Mouse (Mus musculus) midbrain, embryonic 10.5 days (tissue): Measurements from ENCODE around the gene Abca7. TPM values are rescaled to one million over a fixed set of nuclear protein-coding genes. Genes with fewer than 3 reads are reported as not detected.

Experiments used
- DNase-seq: peaks from one replicate; pipeline ENCODE4 v3.0.0-alpha.2; 2017; ENCODE audit warnings: low spot score
- H3K27ac ChIP-seq: fragments of 300-500 bp; sonication (generic); replicated peaks from 2 replicates; pipeline ENCODE4 v1.5.1; 2016; ENCODE audit warnings: mild to moderate bottlenecking
- H3K27me3 ChIP-seq: fragments of 300-500 bp; sonication (generic); 2 replicates; pipeline ENCODE4 v1.6.1; 2016; ENCODE audit warnings: low read depth, mild to moderate bottlenecking; ENCODE audit not compliant: poor library complexity, severe bottlenecking
- H3K36me3 ChIP-seq: fragments of 300-500 bp; sonication (generic); 2 replicates; pipeline ENCODE4 v1.6.1; 2016; ENCODE audit warnings: mild to moderate bottlenecking, moderate library complexity
- H3K4me1 ChIP-seq: fragments of 300-500 bp; sonication (generic); 2 replicates; pipeline ENCODE4 v1.6.1; 2016
- H3K4me3 ChIP-seq: fragments of 300-500 bp; sonication (generic); 2 replicates; pipeline ENCODE4 v1.5.1; 2016; ENCODE audit warnings: mild to moderate bottlenecking, moderate library complexity
- H3K9me3 ChIP-seq: fragments of 300-500 bp; sonication (generic); replicated peaks from 2 replicates; pipeline ENCODE4 v1.6.1; 2016; ENCODE audit warnings: mild to moderate bottlenecking
- WGBS: fragments of 180-500 bp; shearing (Covaris S2); methylation state at CpG from one replicate; pipeline ENCODE4 v1.1.7; 2016; 5-methylcytosine and 5-hydroxymethylcytosine counted together
- polyA plus RNA-seq: library from polyadenylated mRNA; unstranded; fragments of >200 nt; fragmentation: Nextera tagmentation; extraction: Ambion mirVana; gene quantifications from 2 replicates; pipeline ENCODE4 v1.2.1, GENCODE M21; 2016

Gene Abca7
- polyA plus RNA-seq, 1 experiment from 2014 or later, result 3.2 TPM

- H3K4me3 ChIP-seq, result peak overlapping the region; percentile 22; the same call in 1 of the 2 replicates
- H3K4me1 ChIP-seq, result peaks cover 11% of the 10 kb centered on the region; the same call in 1 of the 2 replicates
- peaks cover 72% of the 10 kb centered on the region for H3K36me3 ChIP-seq
- WGBS, result 68% methylated on average over 36 of the region's 36 CpGs
- peaks cover 49% of the 10 kb centered on the region for H3K27me3 ChIP-seq
- H3K27ac ChIP-seq, result no peak overlapping the region
- no peak for DNase-seq
- 0 out of 2 replicates have a peak, but pooled peaks cover 8% of the 10 kb centered on the region for H3K9me3 ChIP-seq
Observed at GRCm38 (mm10) chr10:79976722-79977107, 19.6 kb upstream of the Abca7 start.

GRCm38 (mm10) chr10:79977324-79977723 lies 19.0 kb upstream of the Abca7 start:
- 77% methylated on average over 28 of the region's 28 CpGs for WGBS
- Histone ChIP-seq H3K27me3 (peaks cover 43% of the 10 kb centered on the region), H3K36me3 (peaks cover 76% of the 10 kb centered on the region), H3K4me3 (peak overlapping the region; percentile 20; the same call in 1 of the 2 replicates), H3K9me3 (0 out of 2 replicates have a peak, but pooled peaks cover 8% of the 10 kb centered on the region), H3K4me1 (peaks cover 14% of the 10 kb centered on the region), H3K27ac (no peak overlapping the region)
- DNase-seq, result no peak

- Histone ChIP-seq H3K9me3 (0 out of 2 replicates have a peak, but pooled peaks cover 8% of the 10 kb centered on the region), H3K27ac (no peak overlapping the region), H3K27me3 (peaks cover 35% of the 10 kb centered on the region), H3K36me3 (peaks cover 79% of the 10 kb centered on the region), H3K4me1 (peaks cover 21% of the 10 kb centered on the region), H3K4me3 (0 out of 2 replicates have a peak overlapping the region, but pooled peaks have one; percentile 20)
- whole genome bisulfite sequencing, result 95% methylated on average over 21 of the region's 21 CpGs
- no peak for DNase-seq
Observed at GRCm38 (mm10) chr10:79978061-79978460, 18.2 kb upstream of the Abca7 start.

GRCm38 (mm10) chr10:79979401-79980155 lies 16.7 kb upstream of the Abca7 start:
- H3K27me3 ChIP-seq, result peaks cover 25% of the 10 kb centered on the region
- DNase-seq, result no peak
- peak overlapping the region; percentile 5; the same call in 1 of the 2 replicates for H3K4me3 ChIP-seq
- H3K9me3 ChIP-seq, result 0 out of 2 replicates have a peak, but pooled peaks cover 8% of the 10 kb centered on the region
- peaks cover 28% of the 10 kb centered on the region for H3K4me1 ChIP-seq
- WGBS, result 94% methylated on average over 22 of the region's 22 CpGs
- H3K36me3 ChIP-seq, result peaks cover 69% of the 10 kb centered on the region
- H3K27ac ChIP-seq, result no peak overlapping the region

- DNase-seq, result no peak
- Histone ChIP-seq H3K27me3 (peaks cover 23% of the 10 kb centered on the region), H3K9me3 (no peaks in the 10 kb centered on the region), H3K4me1 (peaks cover 50% of the 10 kb centered on the region), H3K27ac (peak overlapping the region; percentile 91), H3K4me3 (peak overlapping the region; percentile 81), H3K36me3 (peaks cover 34% of the 10 kb centered on the region)
- WGBS, result 85% methylated on average over 5 of the region's 5 CpGs
Observed at GRCm38 (mm10) chr10:79983205-79983604, 13.1 kb upstream of the Abca7 start.

- Histone ChIP-seq H3K4me3 (peak overlapping the region; percentile 81), H3K4me1 (peaks cover 55% of the 10 kb centered on the region), H3K36me3 (peaks cover 29% of the 10 kb centered on the region), H3K27ac (peak overlapping the region; percentile 91), H3K27me3 (peaks cover 26% of the 10 kb centered on the region), H3K9me3 (no peaks in the 10 kb centered on the region)
- WGBS, result 2% methylated on average over 21 of the region's 21 CpGs
- peak; percentile 67 for DNase-seq
Observed at GRCm38 (mm10) chr10:79983670-79984069, 12.6 kb upstream of the Abca7 start.

DNA sequence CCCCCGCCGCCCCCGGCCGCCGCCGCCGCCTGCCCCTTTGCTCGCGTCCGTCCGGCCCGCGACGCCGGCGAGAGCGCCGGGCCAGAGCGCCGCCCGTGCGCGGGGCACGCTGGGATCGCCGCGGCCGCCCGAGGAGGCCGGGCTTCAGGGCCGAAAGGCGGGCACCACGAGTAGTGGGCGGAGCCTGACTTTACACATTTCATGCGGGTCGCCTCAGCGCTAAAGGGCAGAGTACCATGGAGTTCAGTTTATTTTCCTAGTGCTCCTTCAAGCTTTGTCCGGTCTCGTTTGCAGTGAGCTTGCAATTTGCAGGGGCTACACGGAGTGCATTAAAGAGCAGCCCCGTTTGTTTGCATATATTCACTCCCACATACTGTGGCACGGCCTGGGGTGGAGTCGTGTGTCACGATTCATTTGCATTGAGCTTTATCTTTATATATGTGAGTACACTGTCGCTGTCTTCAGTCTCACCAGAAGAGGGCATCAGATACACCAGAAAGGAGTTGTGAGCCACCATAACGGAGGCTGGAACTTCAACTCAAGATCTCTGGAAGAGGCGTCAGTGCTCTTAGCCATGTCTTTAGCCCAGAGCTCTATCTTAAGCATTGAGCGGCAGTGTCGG lies 12.0 kb upstream of the Abca7 start, which contains the start of gene Tmem259:
TSS of gene Tmem259 (minus strand) at position 136 of the 622 bp plus-strand sequence.
- 1% methylated on average over 49 of the region's 49 CpGs for WGBS
- Histone ChIP-seq H3K27me3 (peaks cover 33% of the 10 kb centered on the region), H3K27ac (peak within 1 kb of the TSS; percentile 91), H3K9me3 (no peaks in the 10 kb centered on the region), H3K4me1 (peaks cover 61% of the 10 kb centered on the region), H3K36me3 (peaks cover 23% of the 10 kb centered on the region), H3K4me3 (peak within 1 kb of the TSS; percentile 81)
- peak; percentile 86 for DNase-seq

GRCm38 (mm10) chr10:79984871-79985270 lies 11.4 kb upstream of the Abca7 start:
- H3K36me3 ChIP-seq, result peaks cover 17% of the 10 kb centered on the region
- under 1% methylated on average over 22 of the region's 22 CpGs for WGBS
- H3K9me3 ChIP-seq, result no peaks in the 10 kb centered on the region
- DNase-seq, result peak; percentile 94
- peaks cover 64% of the 10 kb centered on the region for H3K4me1 ChIP-seq
- peaks cover 38% of the 10 kb centered on the region for H3K27me3 ChIP-seq
- peak overlapping the region; percentile 81 for H3K4me3 ChIP-seq
- H3K27ac ChIP-seq, result peak overlapping the region; percentile 91

- Histone ChIP-seq H3K4me1 (peaks cover 68% of the 10 kb centered on the region), H3K4me3 (peak overlapping the region; percentile 81), H3K27me3 (peaks cover 46% of the 10 kb centered on the region), H3K9me3 (no peaks in the 10 kb centered on the region), H3K36me3 (peaks cover 17% of the 10 kb centered on the region), H3K27ac (peak overlapping the region; percentile 91)
- 5% methylated on average over 35 of the region's 35 CpGs for WGBS
- peak; percentile 60 for DNase-seq
Observed at GRCm38 (mm10) chr10:79985334-79986231, 10.7 kb upstream of the Abca7 start.

GRCm38 (mm10) chr10:79986232-79986878 lies 9.9 kb upstream of the Abca7 start:
- H3K27ac ChIP-seq, result peak overlapping the region; percentile 91; the same call in 1 of the 2 replicates
- no peak for DNase-seq
- H3K4me1 ChIP-seq, result peaks cover 67% of the 10 kb centered on the region
- H3K36me3 ChIP-seq, result peaks cover 16% of the 10 kb centered on the region
- 42% methylated on average over 6 of the region's 6 CpGs for WGBS
- H3K4me3 ChIP-seq, result peak overlapping the region; percentile 81
- peaks cover 53% of the 10 kb centered on the region for H3K27me3 ChIP-seq
- peaks cover 7% of the 10 kb centered on the region for H3K9me3 ChIP-seq

- H3K4me1 ChIP-seq, result peaks cover 64% of the 10 kb centered on the region
- H3K9me3 ChIP-seq, result peaks cover 13% of the 10 kb centered on the region
- H3K4me3 ChIP-seq, result peak overlapping the region; percentile 56; the same call in 1 of the 2 replicates
- 4% methylated on average over 11 of the region's 11 CpGs for WGBS
- H3K27me3 ChIP-seq, result peaks cover 53% of the 10 kb centered on the region
- DNase-seq, result peak; percentile 85
- H3K36me3 ChIP-seq, result peaks cover 14% of the 10 kb centered on the region; the same call in 1 of the 2 replicates
- H3K27ac ChIP-seq, result no peak overlapping the region
Observed at GRCm38 (mm10) chr10:79986963-79987362, 9.3 kb upstream of the Abca7 start.
